Mouse (Mus musculus): ENCODE data around the gene Lcat. TPM values are rescaled to one million over a fixed set of nuclear protein-coding genes. Genes with fewer than 3 reads are reported as not detected.
A peak's percentile ranks its signal among the peaks of the same experiment; 100 is the strongest.
"Not testable (repeated sequence)": the region's sequence is repeated elsewhere in the genome, so short reads cannot be mapped to it uniquely, and the experiment has no call there.

The Lcat gene
- polyA plus RNA-seq (2015; fragmentation: Nextera tagmentation; extraction: Ambion mirVana), result 0.63 and 0.74 TPM in 2 replicates

GRCm38 (mm10) chr8:105943321-105943739 is at the start of gene Lcat:
Lcat (minus strand) TSS chr8:105943382.
- H3K9me3 ChIP-seq (ENCODE audit: low read length), result no peaks in the 10 kb centered on the region
- H3K4me3 ChIP-seq (ENCODE audit: low read depth, low read length), result no peak within 1 kb of the TSS
- 80% methylated on average over 8 of the region's 8 CpGs for WGBS
- H3K4me2 ChIP-seq (replicated peaks; ENCODE audit: low read depth, low read length), result no peak within 1 kb of the TSS
- H3K9ac ChIP-seq (replicated peaks; ENCODE audit: low read depth), result no peak within 1 kb of the TSS
- ATAC-seq (no peak), DNase-seq (ENCODE audit: low spot score) (no peak)
- H3K36me3 ChIP-seq (ENCODE audit: insufficient read depth, low read length), result peaks cover 26% of the 10 kb centered on the region; the same call in 1 of the 2 replicates
- no peaks in the 10 kb centered on the region for H3K4me1 ChIP-seq (ENCODE audit: insufficient read depth, low read depth, low read length)
- H3K27me3 ChIP-seq (replicated peaks; ENCODE audit: insufficient read depth, low read length), result no peaks in the 10 kb centered on the region
- H3K27ac ChIP-seq (ENCODE audit: low read length), result no peak within 1 kb of the TSS
- no peak for TF ChIP-seq CTCF (IDR thresholded peaks at IDR 0.05)
- no peak for TF ChIP-seq EP300 (IDR thresholded peaks at IDR 0.05)

GRCm38 (mm10) chr8:105992499-105992898 is 49.3 kb upstream of the Lcat start:
- ATAC-seq (no peak), DNase-seq (ENCODE audit: low spot score) (peak; percentile 24)
- H3K4me1 ChIP-seq (ENCODE audit: insufficient read depth, low read depth, low read length), result no peaks in the 10 kb centered on the region
- no peak overlapping the region for H3K9ac ChIP-seq (replicated peaks; ENCODE audit: low read depth)
- 0 out of 2 replicates have a peak overlapping the region, but pooled peaks have one; percentile 6 for H3K27ac ChIP-seq (ENCODE audit: low read length)
- WGBS, result 44% methylated on average over 5 of the region's 5 CpGs
- H3K36me3 ChIP-seq (ENCODE audit: insufficient read depth, low read length), result no peaks in the 10 kb centered on the region
- no peak for TF ChIP-seq EP300 (IDR thresholded peaks at IDR 0.05)
- no peak for TF ChIP-seq CTCF (IDR thresholded peaks at IDR 0.05)
- H3K9me3 ChIP-seq (ENCODE audit: low read length), result no peaks in the 10 kb centered on the region
- H3K4me3 ChIP-seq (ENCODE audit: low read depth, low read length), result no peak overlapping the region
- no peak overlapping the region for H3K4me2 ChIP-seq (replicated peaks; ENCODE audit: low read depth, low read length)
- H3K27me3 ChIP-seq (replicated peaks; ENCODE audit: insufficient read depth, low read length), result no peaks in the 10 kb centered on the region

GRCm38 (mm10) chr8:105991546-105991945 is 48.4 kb upstream of the Lcat start:
- ATAC-seq, result peak; percentile 69

GRCm38 (mm10) chr8:105990856-105991387 is 47.7 kb upstream of the Lcat start, which contains the start of gene Dus2:
Dus2 (plus strand) TSS chr8:105991337.
- no peaks in the 10 kb centered on the region for H3K27me3 ChIP-seq (replicated peaks; ENCODE audit: insufficient read depth, low read length)
- 8% methylated on average over 15 of the region's 15 CpGs for WGBS
- peak; percentile 94 for TF ChIP-seq CTCF (IDR thresholded peaks at IDR 0.05)
- TF ChIP-seq EP300 (IDR thresholded peaks at IDR 0.05), result no peak
- peak within 1 kb of the TSS; percentile 0; the same call in 1 of the 2 replicates for H3K4me3 ChIP-seq (ENCODE audit: low read depth, low read length)
- H3K9me3 ChIP-seq (ENCODE audit: low read length), result no peaks in the 10 kb centered on the region
- peak; percentile 86 for ATAC-seq
- no peaks in the 10 kb centered on the region for H3K4me1 ChIP-seq (ENCODE audit: insufficient read depth, low read depth, low read length)
- peak; percentile 93 for DNase-seq (ENCODE audit: low spot score)
- H3K36me3 ChIP-seq (ENCODE audit: insufficient read depth, low read length), result no peaks in the 10 kb centered on the region
- 0 out of 2 replicates have a peak within 1 kb of the TSS, but pooled peaks have one; percentile 32 for H3K27ac ChIP-seq (ENCODE audit: low read length)
- 0 out of 2 replicates have a peak within 1 kb of the TSS, but pooled peaks have one; percentile 12 for H3K9ac ChIP-seq (replicated peaks; ENCODE audit: low read depth)
- H3K4me2 ChIP-seq (replicated peaks; ENCODE audit: low read depth, low read length), result peak within 1 kb of the TSS; percentile 29; the same call in 1 of the 2 replicates

More at GRCm38 (mm10) chr8:105991546-105991945, 48.4 kb upstream of the Lcat start:
- H3K27me3 ChIP-seq (replicated peaks; ENCODE audit: insufficient read depth, low read length), result no peaks in the 10 kb centered on the region
- no peaks in the 10 kb centered on the region for H3K36me3 ChIP-seq (ENCODE audit: insufficient read depth, low read length)
- 39% methylated on average over 2 of the region's 2 CpGs for WGBS
- H3K9ac ChIP-seq (replicated peaks; ENCODE audit: low read depth), result 0 out of 2 replicates have a peak overlapping the region, but pooled peaks have one; percentile 12
- no peak overlapping the region for H3K4me3 ChIP-seq (ENCODE audit: low read depth, low read length)
- 0 out of 2 replicates have a peak overlapping the region, but pooled peaks have one; percentile 29 for H3K4me2 ChIP-seq (replicated peaks; ENCODE audit: low read depth, low read length)
- TF ChIP-seq CTCF (IDR thresholded peaks at IDR 0.05) (no peak), EP300 (IDR thresholded peaks at IDR 0.05) (no peak)
- peak; percentile 74 for DNase-seq (ENCODE audit: low spot score)
- 0 out of 2 replicates have a peak overlapping the region, but pooled peaks have one; percentile 32 for H3K27ac ChIP-seq (ENCODE audit: low read length)
- no peaks in the 10 kb centered on the region for H3K4me1 ChIP-seq (ENCODE audit: insufficient read depth, low read depth, low read length)
- no peaks in the 10 kb centered on the region for H3K9me3 ChIP-seq (ENCODE audit: low read length)

- DNase-seq (ENCODE audit: low spot score) (no peak), ATAC-seq (no peak)
- Histone ChIP-seq H3K27me3 (replicated peaks; ENCODE audit: insufficient read depth, low read length) (no peaks in the 10 kb centered on the region), H3K4me2 (replicated peaks; ENCODE audit: low read depth, low read length) (no peak overlapping the region), H3K4me3 (ENCODE audit: low read depth, low read length) (no peak overlapping the region), H3K27ac (ENCODE audit: low read length) (no peak overlapping the region), H3K4me1 (ENCODE audit: insufficient read depth, low read depth, low read length) (no peaks in the 10 kb centered on the region), H3K36me3 (ENCODE audit: insufficient read depth, low read length) (no peaks in the 10 kb centered on the region), H3K9ac (replicated peaks; ENCODE audit: low read depth) (no peak overlapping the region), H3K9me3 (ENCODE audit: low read length) (no peaks in the 10 kb centered on the region)
- TF ChIP-seq EP300 (IDR thresholded peaks at IDR 0.05) (no peak), CTCF (IDR thresholded peaks at IDR 0.05) (no peak)
- whole genome bisulfite sequencing, result 80% methylated on average over 11 of the region's 11 CpGs
Measured at GRCm38 (mm10) chr8:105988546-105988945, 45.4 kb upstream of the Lcat start.

DNA sequence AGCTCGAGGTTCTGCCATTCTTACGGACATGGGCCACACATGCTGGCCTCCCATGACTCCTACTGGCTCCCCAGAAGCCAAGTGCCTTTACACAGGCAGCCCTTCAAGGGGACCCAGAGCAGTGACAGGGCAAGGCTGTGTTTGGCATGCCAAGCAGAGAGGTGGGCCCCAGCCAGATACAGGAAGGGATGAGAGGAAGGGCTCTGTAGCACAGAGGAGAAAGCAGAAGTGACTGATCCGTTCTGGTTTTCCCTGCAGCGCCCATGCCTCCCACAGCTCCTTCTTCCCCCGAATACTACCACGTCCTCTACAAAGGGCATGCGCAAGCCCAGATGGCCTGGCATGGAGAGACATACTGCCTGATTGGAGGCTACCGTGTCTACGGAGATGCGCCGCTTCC is 40.2 kb upstream of the Lcat start:
- H3K27me3 ChIP-seq (replicated peaks; ENCODE audit: insufficient read depth, low read length); H3K4me2 ChIP-seq (replicated peaks; ENCODE audit: low read depth, low read length); H3K9ac ChIP-seq (replicated peaks; ENCODE audit: low read depth); ATAC-seq; H3K27ac ChIP-seq (ENCODE audit: low read length); H3K4me1 ChIP-seq (ENCODE audit: insufficient read depth, low read depth, low read length); H3K9me3 ChIP-seq (ENCODE audit: low read length); H3K4me3 ChIP-seq (ENCODE audit: low read depth, low read length); DNase-seq (ENCODE audit: low spot score); H3K36me3 ChIP-seq (ENCODE audit: insufficient read depth, low read length): not testable (repeated sequence)
- 74% methylated on average over 11 of the region's 11 CpGs for WGBS

Data from lung, postnatal 0 days (tissue).